Mouse (Mus musculus): ENCODE measurements around the gene Trub1. TPM values are rescaled to one million over a fixed set of nuclear protein-coding genes. Genes with fewer than 3 reads are reported as not detected.

Gene Trub1
- polyA plus RNA-seq (2012; rRNA removed), result 1.8 and 1.9 TPM in 2 replicates

- Histone ChIP-seq H3K27ac (ENCODE audit: control insufficient read depth, insufficient read depth, low read depth, low read length) (no peak within 1 kb of the TSS), H3K4me3 (ENCODE audit: control insufficient read depth, low read depth, low read length) (peak within 1 kb of the TSS; percentile 93), H3K27me3 (ENCODE audit: control insufficient read depth, insufficient read depth, low read length) (no peaks in the 10 kb centered on the region), H3K36me3 (ENCODE audit: control insufficient read depth, insufficient read depth, low read length) (no peaks in the 10 kb centered on the region), H3K4me1 (ENCODE audit: control insufficient read depth, insufficient read depth, low read length) (peaks cover 4% of the 10 kb centered on the region)
- TF ChIP-seq CTCF (IDR thresholded peaks at IDR 0.05; ENCODE audit: control insufficient read depth, insufficient read depth, insufficient replicate concordance, low read depth, low read length) (no peak), POLR2A (IDR thresholded peaks at IDR 0.05; ENCODE audit: control insufficient read depth, low read depth, low read length) (peak; percentile 76)
Observed at GRCm38 (mm10) chr19:57452492-57453217, at the start of gene Trub1. TSS of gene Trub1 (plus strand) at chr19:57452912.

- Histone ChIP-seq H3K27ac (ENCODE audit: control insufficient read depth, insufficient read depth, low read depth, low read length) (peak overlapping the region; percentile 46; the same call in 1 of the 2 replicates), H3K4me3 (ENCODE audit: control insufficient read depth, low read depth, low read length) (peak overlapping the region; percentile 79), H3K4me1 (ENCODE audit: control insufficient read depth, insufficient read depth, low read length) (peaks cover 12% of the 10 kb centered on the region), H3K27me3 (ENCODE audit: control insufficient read depth, insufficient read depth, low read length) (no peaks in the 10 kb centered on the region), H3K36me3 (ENCODE audit: control insufficient read depth, insufficient read depth, low read length) (no peaks in the 10 kb centered on the region)
- TF ChIP-seq CTCF (IDR thresholded peaks at IDR 0.05; ENCODE audit: control insufficient read depth, insufficient read depth, insufficient replicate concordance, low read depth, low read length) (peak; percentile 90), POLR2A (IDR thresholded peaks at IDR 0.05; ENCODE audit: control insufficient read depth, low read depth, low read length) (no peak)
Observed at GRCm38 (mm10) chr19:57403700-57404501, 48.8 kb upstream of the Trub1 start.

GRCm38 (mm10) chr19:57404502-57404848, 48.2 kb upstream of the Trub1 start:
- peak overlapping the region; percentile 73 for H3K4me3 ChIP-seq (ENCODE audit: control insufficient read depth, low read depth, low read length)
- no peak overlapping the region for H3K27ac ChIP-seq (ENCODE audit: control insufficient read depth, insufficient read depth, low read depth, low read length)
- H3K4me1 ChIP-seq (ENCODE audit: control insufficient read depth, insufficient read depth, low read length), result peaks cover 12% of the 10 kb centered on the region
- H3K27me3 ChIP-seq (ENCODE audit: control insufficient read depth, insufficient read depth, low read length), result no peaks in the 10 kb centered on the region
- TF ChIP-seq POLR2A (IDR thresholded peaks at IDR 0.05; ENCODE audit: control insufficient read depth, low read depth, low read length) (no peak), CTCF (IDR thresholded peaks at IDR 0.05; ENCODE audit: control insufficient read depth, insufficient read depth, insufficient replicate concordance, low read depth, low read length) (no peak)
- no peaks in the 10 kb centered on the region for H3K36me3 ChIP-seq (ENCODE audit: control insufficient read depth, insufficient read depth, low read length)

- peaks cover 11% of the 10 kb centered on the region for H3K4me1 ChIP-seq (ENCODE audit: control insufficient read depth, insufficient read depth, low read length)
- H3K27me3 ChIP-seq (ENCODE audit: control insufficient read depth, insufficient read depth, low read length), result no peaks in the 10 kb centered on the region; the same call in 1 of the 2 replicates
- H3K27ac ChIP-seq (ENCODE audit: control insufficient read depth, insufficient read depth, low read depth, low read length), result no peak overlapping the region
- no peak for TF ChIP-seq CTCF (IDR thresholded peaks at IDR 0.05; ENCODE audit: control insufficient read depth, insufficient read depth, insufficient replicate concordance, low read depth, low read length)
- TF ChIP-seq POLR2A (IDR thresholded peaks at IDR 0.05; ENCODE audit: control insufficient read depth, low read depth, low read length), result no peak
- no peak overlapping the region for H3K4me3 ChIP-seq (ENCODE audit: control insufficient read depth, low read depth, low read length)
- no peaks in the 10 kb centered on the region for H3K36me3 ChIP-seq (ENCODE audit: control insufficient read depth, insufficient read depth, low read length)
Observed at GRCm38 (mm10) chr19:57407947-57408346, 44.8 kb upstream of the Trub1 start.

- Histone ChIP-seq H3K27ac (ENCODE audit: control insufficient read depth, insufficient read depth, low read depth, low read length) (no peak overlapping the region), H3K4me1 (ENCODE audit: control insufficient read depth, insufficient read depth, low read length) (no peaks in the 10 kb centered on the region), H3K4me3 (ENCODE audit: control insufficient read depth, low read depth, low read length) (no peak overlapping the region), H3K27me3 (ENCODE audit: control insufficient read depth, insufficient read depth, low read length) (no peaks in the 10 kb centered on the region; the same call in 1 of the 2 replicates), H3K36me3 (ENCODE audit: control insufficient read depth, insufficient read depth, low read length) (no peaks in the 10 kb centered on the region)
- no peak for TF ChIP-seq POLR2A (IDR thresholded peaks at IDR 0.05; ENCODE audit: control insufficient read depth, low read depth, low read length)
- TF ChIP-seq CTCF (IDR thresholded peaks at IDR 0.05; ENCODE audit: control insufficient read depth, insufficient read depth, insufficient replicate concordance, low read depth, low read length), result no peak
Observed at GRCm38 (mm10) chr19:57411375-57412196, 41.1 kb upstream of the Trub1 start.

- Histone ChIP-seq H3K4me1 (ENCODE audit: control insufficient read depth, insufficient read depth, low read length) (peaks cover 6% of the 10 kb centered on the region), H3K4me3 (ENCODE audit: control insufficient read depth, low read depth, low read length) (no peak overlapping the region), H3K27me3 (ENCODE audit: control insufficient read depth, insufficient read depth, low read length) (no peaks in the 10 kb centered on the region; the same call in 1 of the 2 replicates), H3K27ac (ENCODE audit: control insufficient read depth, insufficient read depth, low read depth, low read length) (no peak overlapping the region), H3K36me3 (ENCODE audit: control insufficient read depth, insufficient read depth, low read length) (no peaks in the 10 kb centered on the region)
- no peak for TF ChIP-seq CTCF (IDR thresholded peaks at IDR 0.05; ENCODE audit: control insufficient read depth, insufficient read depth, insufficient replicate concordance, low read depth, low read length)
- TF ChIP-seq POLR2A (IDR thresholded peaks at IDR 0.05; ENCODE audit: control insufficient read depth, low read depth, low read length), result no peak
Observed at GRCm38 (mm10) chr19:57413170-57413569, 39.5 kb upstream of the Trub1 start.

All from testis, adult 2 months (tissue).